Mouse (Mus musculus): ENCODE data around the gene Bahcc1. TPM values are rescaled to one million over a fixed set of nuclear protein-coding genes. Genes with fewer than 3 reads are reported as not detected.
A peak's percentile ranks its signal among the peaks of the same experiment; 100 is the strongest.

The Bahcc1 gene
- polyA plus RNA-seq, 1 experiment from 2014 or later, result 19.5 TPM

DNA sequence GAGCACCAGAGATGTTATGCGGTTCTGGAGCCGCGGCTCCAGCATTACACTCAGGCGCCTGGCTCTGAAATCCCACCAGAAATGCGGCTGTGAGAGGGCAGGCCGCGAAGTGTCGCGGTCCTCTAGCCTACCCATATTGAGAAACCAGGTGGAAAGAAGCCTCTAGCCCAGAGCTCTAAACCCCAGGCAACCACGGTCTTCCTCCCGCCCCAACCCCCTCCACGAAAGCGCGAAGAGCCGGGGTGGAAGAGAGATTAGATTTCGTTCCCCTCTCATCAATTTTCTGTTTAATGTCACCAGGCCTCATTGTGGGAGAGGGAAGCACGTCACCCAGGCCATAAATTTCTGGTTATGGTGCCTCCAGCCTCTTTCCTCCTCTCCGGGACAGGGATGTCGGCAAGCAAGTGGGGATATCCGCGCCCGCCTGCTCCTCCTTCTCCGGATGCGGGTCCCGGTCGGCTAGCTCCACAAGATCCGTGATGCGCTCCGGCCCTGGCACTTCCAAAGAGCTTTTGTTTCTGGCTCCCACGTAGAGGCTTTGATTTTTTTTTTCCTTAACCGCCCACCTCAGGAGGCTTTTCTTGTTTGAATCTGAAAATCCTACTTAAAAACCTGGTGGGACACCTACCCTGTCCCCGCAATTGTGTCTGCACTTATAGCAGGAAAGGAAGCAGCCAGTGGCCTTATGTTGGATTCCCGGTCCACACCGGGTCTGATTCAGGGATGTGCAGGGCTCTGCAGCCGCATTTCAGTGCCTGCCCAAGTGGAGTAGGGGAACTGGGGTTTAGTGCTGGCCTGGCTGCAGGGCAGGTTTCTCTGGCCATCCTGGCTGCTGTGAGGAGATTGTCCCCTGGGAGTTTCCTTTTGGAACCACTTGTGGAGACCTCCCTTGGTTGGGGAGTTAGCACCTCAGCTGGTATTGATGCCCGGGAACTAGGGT, 7.2 kb upstream of the Bahcc1 start:
- ATAC-seq, result no peak
- WGBS, result 3% methylated on average over 36 of the region's 36 CpGs

DNA sequence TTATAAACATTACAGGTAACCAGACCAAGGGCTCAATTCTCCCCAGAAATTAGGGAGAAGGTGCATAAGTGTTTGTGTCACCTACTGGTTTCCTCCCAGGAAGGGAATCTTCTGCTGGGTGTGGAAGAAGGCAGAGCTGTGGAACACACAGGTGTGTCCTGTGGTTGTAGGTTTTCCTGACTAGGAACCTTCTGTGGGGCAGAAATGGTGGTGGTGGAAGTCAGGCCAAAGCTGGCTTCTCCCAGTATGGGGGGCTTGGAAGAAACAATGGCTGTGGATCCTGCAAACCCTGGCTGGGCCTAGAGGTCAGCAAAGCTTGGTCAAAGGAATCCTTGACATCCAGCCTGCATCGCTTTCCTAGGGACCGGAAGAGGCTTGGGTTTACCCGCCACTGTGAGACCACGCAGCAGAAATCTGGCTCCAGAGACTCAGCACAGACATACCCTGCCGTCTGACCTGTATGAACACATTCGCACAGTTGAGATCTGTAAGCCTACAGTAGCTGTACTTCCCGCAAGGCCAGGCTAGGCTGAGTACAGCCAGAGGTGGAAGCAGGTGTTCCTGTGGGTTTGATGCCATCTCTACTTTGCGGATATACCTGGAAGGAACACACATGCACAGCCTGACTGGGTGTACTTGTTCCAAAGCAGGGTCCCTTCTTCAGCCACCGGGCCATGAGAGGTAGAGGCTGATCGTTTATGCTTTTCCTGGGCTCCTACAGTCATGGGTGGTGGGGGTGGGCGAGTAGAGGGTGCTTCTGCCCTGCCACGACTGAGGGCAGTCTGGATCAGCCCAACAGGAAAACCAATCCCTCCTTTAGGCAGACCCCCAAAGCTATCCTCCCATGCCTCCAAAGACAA, 6.1 kb upstream of the Bahcc1 start:
- no peaks in the 10 kb centered on the region for H3K36me3 ChIP-seq
- peaks cover 72% of the 10 kb centered on the region for H3K4me1 ChIP-seq (replicated peaks)
- WGBS, result 55% methylated on average over 12 of the region's 12 CpGs
- peak overlapping the region; percentile 99 for H3K27ac ChIP-seq
- no peaks in the 10 kb centered on the region for H3K9me3 ChIP-seq
- H3K27me3 ChIP-seq, result no peaks in the 10 kb centered on the region
- H3K4me2 ChIP-seq (replicated peaks), result peak overlapping the region; percentile 94
- peak overlapping the region; percentile 100; the same call in 1 of the 2 replicates for H3K9ac ChIP-seq (replicated peaks)
- no peak overlapping the region for H3K4me3 ChIP-seq (replicated peaks)
- ATAC-seq, result no peak

More for the DNA sequence above, 7.2 kb upstream of the Bahcc1 start:
- Histone ChIP-seq H3K4me2 (replicated peaks) (peak overlapping the region; percentile 56), H3K27me3 (no peaks in the 10 kb centered on the region), H3K4me3 (replicated peaks) (peak overlapping the region; percentile 28), H3K4me1 (replicated peaks) (peaks cover 81% of the 10 kb centered on the region), H3K27ac (peak overlapping the region; percentile 75), H3K9me3 (no peaks in the 10 kb centered on the region), H3K9ac (replicated peaks) (peak overlapping the region; percentile 73), H3K36me3 (no peaks in the 10 kb centered on the region)

DNA sequence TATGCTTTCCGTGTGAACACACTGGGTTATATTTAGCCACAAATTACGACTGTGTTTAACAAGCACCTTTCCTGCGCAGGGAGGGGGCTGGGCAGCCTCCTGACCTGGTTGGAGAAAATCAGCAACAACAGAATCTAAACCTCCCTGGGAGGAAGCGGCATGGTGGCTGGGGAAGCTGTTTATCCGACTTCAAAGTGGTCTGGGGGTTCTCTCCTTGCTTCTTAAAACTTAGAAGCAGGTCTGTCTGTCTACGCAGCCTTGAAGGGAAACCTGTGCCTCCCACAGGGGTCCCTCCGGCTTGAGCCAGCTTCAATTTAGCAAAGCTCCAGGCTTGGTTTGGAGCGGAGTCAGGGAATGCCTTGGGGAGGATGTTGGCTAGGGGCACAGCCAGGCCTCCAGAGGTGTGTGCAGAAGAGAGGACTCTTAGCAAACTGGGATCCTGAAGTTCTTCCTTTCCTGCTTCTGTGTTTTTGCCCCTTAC, 5.1 kb upstream of the Bahcc1 start:
- H3K9ac ChIP-seq (replicated peaks), result peak overlapping the region; percentile 100
- 15% methylated on average over 8 of the region's 8 CpGs for WGBS
- H3K27me3 ChIP-seq, result no peaks in the 10 kb centered on the region
- no peak for ATAC-seq
- peak overlapping the region; percentile 94 for H3K4me2 ChIP-seq (replicated peaks)
- no peaks in the 10 kb centered on the region for H3K9me3 ChIP-seq
- H3K27ac ChIP-seq, result peak overlapping the region; percentile 99; the same call in 1 of the 2 replicates
- peak overlapping the region; percentile 66; the same call in 1 of the 2 replicates for H3K4me3 ChIP-seq (replicated peaks)
- peaks cover 78% of the 10 kb centered on the region for H3K4me1 ChIP-seq (replicated peaks)
- H3K36me3 ChIP-seq, result no peaks in the 10 kb centered on the region

DNA sequence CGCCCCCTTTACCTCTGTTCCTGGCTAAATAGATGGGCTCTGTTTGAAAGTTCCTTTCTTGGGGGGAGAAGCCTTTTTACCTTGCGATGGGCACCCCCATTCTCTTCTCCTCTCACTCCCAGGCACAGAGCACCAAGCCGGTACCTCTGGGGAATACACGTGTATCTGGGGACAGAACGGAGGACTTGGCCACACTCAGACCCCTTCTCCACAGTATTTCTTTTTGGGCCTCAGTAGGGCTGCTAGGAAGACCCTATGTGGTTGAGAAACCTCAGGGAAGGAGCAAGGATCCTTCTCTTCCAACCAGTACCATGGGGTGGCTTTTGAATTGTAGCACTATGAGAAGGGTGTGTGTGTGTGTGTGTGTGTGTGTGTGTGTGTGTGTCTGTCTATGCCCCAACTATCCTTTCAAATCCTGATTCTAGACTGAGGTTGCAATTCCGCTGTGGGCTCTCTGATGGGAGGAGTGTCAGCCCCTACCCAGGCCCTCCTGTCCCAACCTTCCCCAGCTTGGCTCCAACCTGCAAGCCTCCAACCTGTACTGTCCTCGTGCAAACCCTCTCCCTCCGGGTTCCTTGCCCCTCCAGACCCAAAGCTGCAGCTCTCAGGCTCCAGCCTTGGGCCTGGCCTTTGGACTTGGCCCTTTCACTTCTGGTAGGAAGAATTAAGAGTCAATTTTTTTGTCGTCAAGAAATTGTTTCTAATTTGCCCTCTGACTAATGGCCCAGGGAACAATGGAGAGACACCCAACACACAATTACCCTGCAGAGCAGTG, 4.4 kb upstream of the Bahcc1 start:
- Histone ChIP-seq H3K9ac (replicated peaks) (peak overlapping the region; percentile 100), H3K4me2 (replicated peaks) (peak overlapping the region; percentile 94), H3K27me3 (no peaks in the 10 kb centered on the region), H3K27ac (peak overlapping the region; percentile 99), H3K9me3 (no peaks in the 10 kb centered on the region), H3K4me3 (replicated peaks) (peak overlapping the region; percentile 66), H3K4me1 (replicated peaks) (peaks cover 77% of the 10 kb centered on the region), H3K36me3 (no peaks in the 10 kb centered on the region)
- WGBS, result 40% methylated on average over 9 of the region's 9 CpGs
- no peak for ATAC-seq

DNA sequence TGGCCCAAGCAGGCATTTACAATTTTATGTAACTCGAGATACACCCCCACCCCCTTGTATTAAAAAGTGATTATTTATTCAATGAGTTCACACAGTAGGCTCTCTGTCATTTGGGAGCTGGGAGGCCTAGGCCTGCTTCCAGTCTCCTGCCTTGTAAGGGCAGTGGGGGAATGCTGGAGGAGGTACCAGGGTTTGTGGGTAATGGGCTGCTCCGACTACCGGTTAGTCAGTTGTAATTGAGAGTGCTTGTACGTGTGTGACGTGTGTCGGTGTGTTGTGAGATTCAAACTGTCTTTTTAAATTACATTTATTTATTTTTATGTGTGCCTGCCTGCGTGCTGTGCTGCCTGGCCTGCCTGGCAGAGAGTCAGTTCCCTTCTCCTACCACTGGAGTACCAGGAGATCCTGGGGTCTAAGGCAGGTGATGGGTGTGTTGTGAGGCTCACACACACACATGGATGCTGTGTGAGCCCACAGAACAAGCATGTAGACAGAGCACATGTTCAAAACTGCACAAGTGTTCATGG, 3.8 kb upstream of the Bahcc1 start:
- H3K27me3 ChIP-seq, result no peaks in the 10 kb centered on the region
- peak overlapping the region; percentile 94 for H3K4me2 ChIP-seq (replicated peaks)
- H3K4me1 ChIP-seq (replicated peaks), result peaks cover 70% of the 10 kb centered on the region
- no peaks in the 10 kb centered on the region for H3K36me3 ChIP-seq
- H3K4me3 ChIP-seq (replicated peaks), result peak overlapping the region; percentile 66
- H3K27ac ChIP-seq, result peak overlapping the region; percentile 99
- ATAC-seq, result no peak
- WGBS, result 13% methylated on average over 7 of the region's 7 CpGs
- no peaks in the 10 kb centered on the region for H3K9me3 ChIP-seq
- peak overlapping the region; percentile 100 for H3K9ac ChIP-seq (replicated peaks)

DNA sequence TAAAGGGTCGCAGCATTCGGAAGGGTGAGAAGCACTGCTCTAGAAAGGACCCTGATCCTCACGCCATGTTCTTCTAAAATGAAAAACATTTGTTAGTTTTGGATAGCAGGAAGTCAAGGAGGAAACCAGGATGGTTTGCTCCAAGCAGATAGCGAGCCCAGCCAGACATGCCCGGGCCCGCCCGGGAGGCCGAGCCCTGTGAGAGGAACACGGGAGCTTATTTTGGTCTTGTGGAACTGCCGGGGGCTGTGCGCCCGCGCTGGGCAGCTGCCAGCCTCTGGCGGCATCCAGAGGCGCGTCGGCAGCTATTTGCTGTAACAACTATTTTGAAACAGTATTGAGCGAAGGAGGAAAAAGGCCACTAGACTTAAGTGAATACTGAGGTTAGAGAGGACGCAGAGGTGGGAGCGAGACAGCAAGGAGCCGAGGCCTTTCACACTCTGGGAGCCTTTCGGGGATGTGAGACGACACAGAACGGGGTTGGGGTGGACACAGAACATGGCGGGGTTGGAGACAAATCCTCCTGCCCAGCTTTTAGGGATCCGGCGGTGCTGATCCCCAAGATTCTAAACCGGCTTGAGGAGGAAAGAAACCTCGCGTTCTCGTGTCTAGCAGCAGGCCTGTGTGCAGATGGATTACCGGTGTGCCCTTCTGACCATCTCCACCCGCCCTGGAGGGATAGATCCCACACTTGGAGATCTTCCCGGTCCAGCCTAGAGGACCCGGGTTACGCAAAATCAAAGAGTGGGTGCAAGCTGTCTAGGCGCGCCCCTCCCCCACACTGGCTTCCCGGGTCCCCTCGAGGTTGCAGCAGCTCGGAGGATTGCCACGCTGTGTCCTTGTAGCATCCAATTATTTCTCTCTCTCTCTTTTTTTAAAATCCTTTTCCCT, 2.6 kb upstream of the Bahcc1 start:
- H3K4me1 ChIP-seq (replicated peaks), result peaks cover 59% of the 10 kb centered on the region
- WGBS, result 1% methylated on average over 42 of the region's 42 CpGs
- H3K36me3 ChIP-seq, result no peaks in the 10 kb centered on the region
- H3K9ac ChIP-seq (replicated peaks), result peak overlapping the region; percentile 100
- no peaks in the 10 kb centered on the region for H3K27me3 ChIP-seq
- H3K4me3 ChIP-seq (replicated peaks), result peak overlapping the region; percentile 66
- H3K4me2 ChIP-seq (replicated peaks), result peak overlapping the region; percentile 94
- ATAC-seq, result no peak
- H3K9me3 ChIP-seq, result no peaks in the 10 kb centered on the region
- peak overlapping the region; percentile 99 for H3K27ac ChIP-seq

DNA sequence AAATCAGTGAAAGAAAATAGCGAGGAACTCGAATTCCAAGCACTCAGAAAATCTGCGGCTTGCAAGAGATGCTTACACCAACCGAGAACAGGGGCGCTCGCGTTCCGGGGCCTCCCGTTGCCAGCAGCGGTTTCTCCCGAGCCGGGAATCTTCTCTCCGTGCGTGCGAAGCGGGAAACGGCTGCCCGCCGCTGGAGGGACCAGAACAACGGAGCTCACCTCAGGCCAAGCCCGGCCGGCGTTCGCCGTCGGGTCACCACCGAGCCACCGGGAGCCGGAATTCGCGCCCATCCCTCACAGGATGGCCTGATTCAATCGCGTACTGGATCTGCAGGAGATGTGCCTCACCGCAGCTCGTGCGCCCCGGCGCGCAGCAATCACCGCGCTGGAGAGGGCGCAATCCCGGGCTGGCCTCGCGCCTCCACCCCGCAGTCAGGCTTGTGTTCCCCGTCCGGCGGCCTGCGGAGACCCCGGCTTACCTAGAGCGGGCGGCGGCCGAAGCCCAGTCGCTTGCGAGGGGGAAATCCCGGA, 1.8 kb upstream of the Bahcc1 start:
- H3K9me3 ChIP-seq, result no peaks in the 10 kb centered on the region
- WGBS, result under 1% methylated on average over 58 of the region's 58 CpGs
- peak overlapping the region; percentile 100 for H3K9ac ChIP-seq (replicated peaks)
- peak overlapping the region; percentile 94 for H3K4me2 ChIP-seq (replicated peaks)
- no peaks in the 10 kb centered on the region for H3K36me3 ChIP-seq
- no peaks in the 10 kb centered on the region for H3K27me3 ChIP-seq
- no peak for ATAC-seq
- H3K27ac ChIP-seq, result peak overlapping the region; percentile 99
- peak overlapping the region; percentile 66 for H3K4me3 ChIP-seq (replicated peaks)
- H3K4me1 ChIP-seq (replicated peaks), result peaks cover 51% of the 10 kb centered on the region

DNA sequence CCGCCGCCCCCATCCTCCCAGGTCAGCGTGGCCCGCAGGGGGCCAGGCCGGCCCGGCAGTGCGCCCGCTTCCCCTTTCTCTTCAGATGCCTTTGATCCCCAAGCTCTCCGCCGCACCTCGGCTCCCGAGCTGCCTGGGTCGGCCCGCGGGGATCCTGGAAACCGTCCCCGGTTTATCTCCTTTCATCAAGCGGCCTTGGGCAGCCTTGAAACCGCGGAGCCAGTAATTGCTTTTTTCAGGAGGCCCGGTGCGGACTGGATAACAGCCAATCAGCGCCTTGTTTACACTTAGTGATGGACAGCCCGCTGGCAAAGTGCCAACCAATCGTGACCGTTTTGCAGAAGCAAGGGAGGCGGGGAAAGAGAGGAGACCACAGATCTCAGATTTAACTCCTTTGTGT, 1.4 kb upstream of the Bahcc1 start:
- under 1% methylated on average over 24 of the region's 27 CpGs for WGBS
- peak; percentile 74 for ATAC-seq
- Histone ChIP-seq H3K4me3 (replicated peaks) (peak overlapping the region; percentile 66), H3K9ac (replicated peaks) (peak overlapping the region; percentile 100), H3K36me3 (no peaks in the 10 kb centered on the region), H3K4me2 (replicated peaks) (peak overlapping the region; percentile 94), H3K27me3 (no peaks in the 10 kb centered on the region), H3K4me1 (replicated peaks) (peaks cover 46% of the 10 kb centered on the region), H3K27ac (peak overlapping the region; percentile 99), H3K9me3 (no peaks in the 10 kb centered on the region)

DNA sequence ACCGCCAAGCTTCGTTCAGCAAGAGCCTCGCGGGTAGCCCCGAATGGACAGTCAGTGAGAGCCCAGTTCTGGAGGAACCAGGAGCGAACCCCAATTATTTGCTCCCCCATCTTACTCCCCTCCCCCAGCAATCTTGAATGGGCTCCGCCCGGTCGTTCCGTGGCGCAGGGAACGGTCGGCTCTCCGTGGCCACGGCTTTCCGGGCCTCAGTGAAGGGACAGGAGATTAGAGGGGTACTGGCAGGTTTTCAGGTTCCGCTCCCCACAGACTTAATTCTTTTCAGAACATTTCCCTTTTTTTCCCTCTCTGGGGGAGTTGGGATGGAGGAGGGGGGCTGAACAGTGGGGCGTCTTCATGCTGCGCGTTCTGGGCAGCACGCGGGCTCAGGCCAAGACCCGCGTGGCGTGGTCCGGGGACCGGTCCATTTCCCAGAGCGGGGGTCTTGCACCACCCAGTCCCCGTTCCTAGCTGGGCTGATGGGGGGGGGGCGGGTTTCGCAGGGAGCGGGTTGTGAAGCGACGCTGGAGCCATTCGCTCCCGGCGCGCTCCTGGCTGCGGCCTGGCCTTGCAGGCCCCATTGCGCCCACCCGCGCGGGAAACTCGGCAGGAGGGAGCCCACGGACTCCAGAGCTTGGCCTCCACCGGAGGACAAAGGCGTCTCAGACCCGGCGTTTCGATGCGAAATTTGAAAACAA, 841 bp downstream of the Bahcc1 start:
- WGBS, result under 1% methylated on average over 50 of the region's 51 CpGs
- H3K27ac ChIP-seq, result peak overlapping the region; percentile 100
- ATAC-seq, result no peak

More for the DNA sequence above, 841 bp downstream of the Bahcc1 start:
- peaks cover 28% of the 10 kb centered on the region for H3K4me1 ChIP-seq (replicated peaks)
- peak overlapping the region; percentile 100 for H3K9ac ChIP-seq (replicated peaks)
- H3K27me3 ChIP-seq, result no peaks in the 10 kb centered on the region
- peak overlapping the region; percentile 98 for H3K4me2 ChIP-seq (replicated peaks)
- no peaks in the 10 kb centered on the region for H3K9me3 ChIP-seq
- peak overlapping the region; percentile 66 for H3K4me3 ChIP-seq (replicated peaks)
- peaks cover 7% of the 10 kb centered on the region for H3K36me3 ChIP-seq
